Mouse (Mus musculus): ENCODE data around the gene Fbxo9. TPM values are rescaled to one million over a fixed set of nuclear protein-coding genes. Genes with fewer than 3 reads are reported as not detected.

Gene Fbxo9
- polyA plus RNA-seq (2014; fragmentation: Illumina TruSeq; extraction: RNeasy Lipid Tissue Mini Kit (QIAGEN cat#74804); ENCODE audit: low read depth, low replicate concordance), result 45.2 TPM

DNA sequence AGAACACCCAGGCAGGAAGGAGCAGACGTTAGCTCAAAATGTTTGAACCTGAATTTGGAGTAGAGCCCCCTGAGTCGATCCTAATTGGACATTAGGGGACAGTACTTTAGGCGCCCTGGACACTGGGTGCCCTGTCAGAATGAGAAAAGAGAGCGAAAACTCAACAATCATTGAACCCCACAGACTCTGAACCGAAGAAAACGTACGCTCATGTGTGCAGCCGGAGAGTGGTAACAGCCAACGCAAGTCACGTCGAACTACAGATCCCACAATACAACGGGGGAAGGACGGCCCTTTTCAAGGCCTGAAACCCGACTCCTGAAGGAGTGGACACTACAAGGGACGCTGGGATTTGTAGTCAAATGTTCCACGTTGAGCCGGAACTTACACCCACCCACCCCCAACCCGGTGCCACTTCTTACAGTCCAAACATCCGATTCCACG, at the start of gene Fbxo9, which contains the start of gene Ick:
Gene Fbxo9, minus strand, starts transcription at position 270 of the 444 bp plus-strand sequence.
Gene Ick, plus strand, starts transcription at position 397 of the 444 bp plus-strand sequence.

DNA sequence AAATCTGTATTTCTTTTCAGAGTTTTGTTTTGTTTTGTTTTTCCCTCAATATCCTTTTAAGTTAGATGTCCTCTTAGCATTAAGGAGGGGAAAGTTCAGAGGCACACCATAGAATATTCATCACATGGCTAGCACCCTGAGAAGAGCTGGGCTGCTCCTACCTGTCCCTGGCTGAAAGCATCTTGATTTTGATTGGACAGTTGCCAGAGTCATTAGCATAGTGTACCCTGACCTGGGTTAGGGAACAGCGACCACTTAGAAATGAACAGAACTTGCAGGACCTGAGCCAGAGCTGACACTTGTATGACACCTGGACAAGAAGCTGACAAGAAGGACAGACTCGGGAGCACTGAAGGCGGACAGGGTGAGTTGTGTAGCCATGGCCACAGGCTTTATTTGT, 57.2 kb downstream of the Fbxo9 start, which contains the start of gene Gcm1:
Gene Gcm1, plus strand, starts transcription at position 248 of the 400 bp plus-strand sequence.

Other genes starting within 250 kb of the Fbxo9 start
- 98.0 TPM for gene Elovl5, start 191.7 kb downstream of the Fbxo9 start, polyA plus RNA-seq (2014; fragmentation: Illumina TruSeq; extraction: RNeasy Lipid Tissue Mini Kit (QIAGEN cat#74804); ENCODE audit: low read depth, low replicate concordance)
- gene Gcm1, start 57.1 kb downstream of the Fbxo9 start, polyA plus RNA-seq (2014; fragmentation: Illumina TruSeq; extraction: RNeasy Lipid Tissue Mini Kit (QIAGEN cat#74804); ENCODE audit: low read depth, low replicate concordance), result not detected
- gene Ick, start 127 bp upstream of the Fbxo9 start, polyA plus RNA-seq (2014; fragmentation: Illumina TruSeq; extraction: RNeasy Lipid Tissue Mini Kit (QIAGEN cat#74804); ENCODE audit: low read depth, low replicate concordance), result 98.6 TPM
- gene Gsta4, start 73.7 kb upstream of the Fbxo9 start, polyA plus RNA-seq (2014; fragmentation: Illumina TruSeq; extraction: RNeasy Lipid Tissue Mini Kit (QIAGEN cat#74804); ENCODE audit: low read depth, low replicate concordance), result 10.4 TPM
- gene Gsta1, start 121.6 kb upstream of the Fbxo9 start, polyA plus RNA-seq (2014; fragmentation: Illumina TruSeq; extraction: RNeasy Lipid Tissue Mini Kit (QIAGEN cat#74804); ENCODE audit: low read depth, low replicate concordance), result 24.7 TPM
- gene Gm3776, start 148.1 kb upstream of the Fbxo9 start, polyA plus RNA-seq (2014; fragmentation: Illumina TruSeq; extraction: RNeasy Lipid Tissue Mini Kit (QIAGEN cat#74804); ENCODE audit: low read depth, low replicate concordance), result not detected
- not detected for gene Gm10639, start 180.9 kb upstream of the Fbxo9 start, polyA plus RNA-seq (2014; fragmentation: Illumina TruSeq; extraction: RNeasy Lipid Tissue Mini Kit (QIAGEN cat#74804); ENCODE audit: low read depth, low replicate concordance)
- not detected for gene Omt2a, start 205.7 kb upstream of the Fbxo9 start, polyA plus RNA-seq (2014; fragmentation: Illumina TruSeq; extraction: RNeasy Lipid Tissue Mini Kit (QIAGEN cat#74804); ENCODE audit: low read depth, low replicate concordance)
- gene Omt2b, start 218.5 kb upstream of the Fbxo9 start, polyA plus RNA-seq (2014; fragmentation: Illumina TruSeq; extraction: RNeasy Lipid Tissue Mini Kit (QIAGEN cat#74804); ENCODE audit: low read depth, low replicate concordance), result not detected
- not detected for gene Gsta2, start 246.7 kb upstream of the Fbxo9 start, polyA plus RNA-seq (2014; fragmentation: Illumina TruSeq; extraction: RNeasy Lipid Tissue Mini Kit (QIAGEN cat#74804); ENCODE audit: low read depth, low replicate concordance)